Mouse (Mus musculus) layer of hippocampus, adult 8-10 months (tissue): Measurements from ENCODE around the gene Gfra1. TPM values are rescaled to one million over a fixed set of nuclear protein-coding genes. Genes with fewer than 3 reads are reported as not detected.

ENCODE experiments used
- DNase-seq, 2 experiments: peaks; one replicate each; pipeline ENCODE4 v3.0.0; 2022; ENCODE audit warnings: low spot score in 2 of 2
- total RNA-seq, 4 experiments: library from RNA; stranded (reverse); gene quantifications; 2 replicates each; pipeline ENCODE4 v1.2.4; 2022

Gfra1 gene
- total RNA-seq, 4 experiments from 2014 or later = 57.6 to 72.0 (median 68.2) TPM

GRCm38 (mm10) chr19:58395785-58396603 is 59.7 kb downstream of the Gfra1 start:
- DNase-seq = no peak

GRCm38 (mm10) chr19:58393121-58393520 is 62.6 kb downstream of the Gfra1 start:
- no peak for DNase-seq

- no peak for DNase-seq
Observed at GRCm38 (mm10) chr19:58391796-58392195, 63.9 kb downstream of the Gfra1 start.

GRCm38 (mm10) chr19:58389466-58389865 is 66.2 kb downstream of the Gfra1 start:
- no peak for DNase-seq

- no peak for DNase-seq
Observed at GRCm38 (mm10) chr19:58388851-58389447, 66.8 kb downstream of the Gfra1 start.

GRCm38 (mm10) chr19:58383273-58383672 is 72.4 kb downstream of the Gfra1 start:
- no peak for DNase-seq

- DNase-seq = no peak
Observed at GRCm38 (mm10) chr19:58382535-58382934, 73.2 kb downstream of the Gfra1 start.

- no peak for DNase-seq
Observed at GRCm38 (mm10) chr19:58377969-58378368, 77.7 kb downstream of the Gfra1 start.

- no peak for DNase-seq
Observed at GRCm38 (mm10) chr19:58376675-58377102, 79.0 kb downstream of the Gfra1 start.

- no peak for DNase-seq
Observed at GRCm38 (mm10) chr19:58374648-58375047, 81.1 kb downstream of the Gfra1 start.

- no peak for DNase-seq
Observed at GRCm38 (mm10) chr19:58374155-58374554, 81.6 kb downstream of the Gfra1 start.

GRCm38 (mm10) chr19:58368513-58368912 is 87.2 kb downstream of the Gfra1 start:
- DNase-seq = no peak

- DNase-seq = no peak
Observed at GRCm38 (mm10) chr19:58364688-58365087, 91.0 kb downstream of the Gfra1 start.

GRCm38 (mm10) chr19:58360982-58361381 is 94.7 kb downstream of the Gfra1 start:
- DNase-seq = no peak

- no peak for DNase-seq
Observed at GRCm38 (mm10) chr19:58358063-58358462, 97.6 kb downstream of the Gfra1 start.

GRCm38 (mm10) chr19:58353953-58354352 is 101.8 kb downstream of the Gfra1 start:
- no peak for DNase-seq

GRCm38 (mm10) chr19:58353260-58353870 is 102.3 kb downstream of the Gfra1 start:
- DNase-seq = no peak

- no peak for DNase-seq
Observed at GRCm38 (mm10) chr19:58349890-58350408, 105.8 kb downstream of the Gfra1 start.

GRCm38 (mm10) chr19:58345137-58345536 is 110.6 kb downstream of the Gfra1 start:
- DNase-seq = no peak

GRCm38 (mm10) chr19:58341351-58341750 is 114.4 kb downstream of the Gfra1 start:
- no peak for DNase-seq

GRCm38 (mm10) chr19:58340221-58340620 is 115.5 kb downstream of the Gfra1 start:
- no peak for DNase-seq

- DNase-seq = no peak
Observed at GRCm38 (mm10) chr19:58336802-58337201, 118.9 kb downstream of the Gfra1 start.
